Mouse (Mus musculus): ENCODE results near the gene 4921536K21Rik. TPM values are rescaled to one million over a fixed set of nuclear protein-coding genes. Genes with fewer than 3 reads are reported as not detected.
"Not testable (repeated sequence)": the region's sequence is repeated elsewhere in the genome, so short reads cannot be mapped to it uniquely, and the experiment has no call there.

The 4921536K21Rik gene
- polyA plus RNA-seq, 1 experiment from 2014 or later: 0.47 TPM

DNA sequence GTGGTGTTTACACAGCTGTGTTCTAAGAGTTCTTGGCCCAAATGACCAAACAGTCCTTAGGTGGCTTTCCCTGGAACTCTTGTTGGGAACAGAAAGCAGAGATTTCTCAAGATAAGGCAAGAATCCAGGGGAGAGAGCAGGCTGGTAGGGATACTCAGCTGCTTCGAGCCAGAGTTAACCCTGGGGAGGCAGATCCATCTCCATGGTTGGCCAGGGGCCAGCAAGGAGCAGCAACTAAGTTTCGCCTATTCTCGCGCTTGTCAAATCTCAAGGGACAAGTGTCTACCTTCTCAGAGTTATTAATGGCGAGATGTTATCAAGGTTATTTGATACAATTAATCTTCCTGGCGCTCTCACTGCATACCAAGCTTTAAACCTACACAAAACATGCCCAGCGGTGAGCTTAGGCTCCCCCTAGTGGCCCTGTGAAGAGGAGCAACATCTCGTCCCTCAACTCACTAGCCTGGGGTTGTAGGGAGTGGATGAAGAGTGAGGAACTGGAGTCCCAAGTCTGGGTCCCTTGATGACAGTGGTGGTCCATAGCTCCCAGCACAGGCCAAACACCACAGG lies 26.5 kb upstream of the 4921536K21Rik start:
- Histone ChIP-seq H3K27ac (no peak overlapping the region), H3K9me3 (no peaks in the 10 kb centered on the region), H3K4me3 (no peak overlapping the region), H3K4me2 (no peak overlapping the region), H3K36me3 (peaks cover 30% of the 10 kb centered on the region), H3K9ac (no peak overlapping the region), H3K27me3 (no peaks in the 10 kb centered on the region), H3K4me1 (replicated peaks) (no peaks in the 10 kb centered on the region)
- 24% methylated on average over 8 of the region's 8 CpGs for WGBS
- ATAC-seq (ENCODE audit: low FRiP score): no peak

DNA sequence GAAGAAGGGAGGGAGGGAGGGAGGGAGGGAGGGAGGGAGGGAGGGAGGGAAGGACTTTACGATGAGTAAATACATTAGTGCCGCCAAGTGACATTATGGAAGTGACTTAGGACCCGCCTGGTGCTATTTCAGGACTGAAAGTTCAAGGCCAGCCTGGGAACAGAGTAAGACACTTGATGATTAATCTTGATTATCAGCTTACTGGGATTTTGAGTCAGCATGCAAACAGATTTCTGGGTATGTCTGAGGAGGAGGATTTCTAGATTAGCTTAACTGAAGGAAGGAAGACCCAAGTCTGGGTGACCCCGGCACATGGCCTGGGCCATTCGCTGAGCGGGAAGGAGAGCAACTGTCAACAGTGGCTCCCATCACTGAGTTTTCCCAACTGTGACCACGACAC lies 25.6 kb upstream of the 4921536K21Rik start:
- WGBS: 87% methylated on average over 7 of the region's 7 CpGs
- H3K27ac ChIP-seq: no peak overlapping the region
- 0 out of 2 replicates have a peak, but pooled peaks cover 5% of the 10 kb centered on the region for H3K27me3 ChIP-seq
- no peak overlapping the region for H3K4me3 ChIP-seq
- H3K4me2 ChIP-seq: no peak overlapping the region
- no peak for ATAC-seq (ENCODE audit: low FRiP score)
- H3K9me3 ChIP-seq: no peaks in the 10 kb centered on the region
- no peak overlapping the region for H3K9ac ChIP-seq
- H3K4me1 ChIP-seq (replicated peaks): no peaks in the 10 kb centered on the region
- H3K36me3 ChIP-seq: peaks cover 21% of the 10 kb centered on the region

DNA sequence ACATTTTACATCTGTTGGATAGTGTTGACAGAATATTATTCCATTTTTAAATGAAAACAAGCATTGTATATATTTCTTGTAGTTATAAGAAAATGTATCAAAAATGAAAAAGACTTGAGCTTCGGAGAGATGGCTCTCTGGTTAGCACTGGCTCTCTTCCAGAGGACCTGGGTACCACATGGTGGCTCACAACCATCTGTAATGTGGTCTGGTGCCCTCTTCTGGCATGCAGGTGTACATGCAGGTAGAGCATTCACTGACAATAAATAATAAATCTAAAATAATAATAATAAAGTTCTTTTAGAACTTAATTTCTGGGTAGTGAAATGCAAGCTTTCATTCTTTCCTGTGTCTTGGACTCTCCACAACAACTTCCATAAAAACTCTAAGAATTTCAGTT lies 23.8 kb upstream of the 4921536K21Rik start:
- Histone ChIP-seq H3K27ac (no peak overlapping the region), H3K9ac (no peak overlapping the region), H3K27me3 (0 out of 2 replicates have a peak, but pooled peaks cover 5% of the 10 kb centered on the region), H3K36me3 (peaks cover 12% of the 10 kb centered on the region), H3K4me2 (no peak overlapping the region), H3K9me3 (no peaks in the 10 kb centered on the region), H3K4me3 (no peak overlapping the region), H3K4me1 (replicated peaks) (peaks cover 6% of the 10 kb centered on the region)
- WGBS: 59% methylated on average over 1 of the region's 1 CpGs
- ATAC-seq (ENCODE audit: low FRiP score): no peak

DNA sequence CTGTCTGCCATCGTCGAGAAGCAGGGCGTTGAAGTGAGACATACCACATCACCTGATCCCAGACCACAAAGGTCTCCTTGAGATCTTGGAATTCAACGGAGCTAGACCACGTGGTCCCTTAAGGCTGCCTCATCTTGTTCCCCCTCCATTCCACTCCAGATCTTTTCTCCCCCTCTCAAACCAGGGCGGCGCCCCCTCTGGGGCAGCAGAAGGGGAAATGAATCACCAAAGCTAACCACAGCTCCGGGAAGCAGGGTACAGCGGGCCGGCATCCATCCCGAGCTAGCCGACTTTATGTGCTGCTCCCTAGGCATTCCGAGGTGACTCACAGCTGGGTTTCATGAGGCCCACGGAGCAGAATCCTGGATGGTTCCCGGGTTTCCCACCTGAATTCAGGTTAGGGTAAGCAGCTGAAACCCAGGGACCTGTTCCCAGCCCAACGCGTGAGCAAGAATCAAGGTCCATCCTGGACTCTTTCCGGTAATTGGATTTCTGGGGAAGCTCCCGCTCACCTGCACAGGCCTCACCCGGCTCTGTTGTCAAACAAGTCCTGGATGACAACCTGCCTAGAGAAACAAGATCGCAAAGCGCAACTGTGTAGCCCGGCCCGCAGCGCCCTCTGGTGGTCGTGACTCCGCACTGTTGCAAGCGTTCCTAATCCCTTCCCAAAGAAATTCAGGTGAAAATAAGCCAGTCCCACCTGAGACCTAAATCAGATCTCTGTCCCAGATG lies 19.4 kb upstream of the 4921536K21Rik start, which contains the start of gene Slc35e4:
Gene Slc35e4, minus strand, starts transcription at position 556 of the 732 bp plus-strand sequence.
- Histone ChIP-seq H3K9me3 (no peaks in the 10 kb centered on the region), H3K4me3 (peak within 1 kb of the TSS; percentile 62), H3K4me2 (peak within 1 kb of the TSS; percentile 89), H3K27me3 (0 out of 2 replicates have a peak, but pooled peaks cover 5% of the 10 kb centered on the region), H3K36me3 (no peaks in the 10 kb centered on the region), H3K4me1 (replicated peaks) (peaks cover 45% of the 10 kb centered on the region), H3K9ac (peak within 1 kb of the TSS; percentile 81), H3K27ac (peak within 1 kb of the TSS; percentile 77)
- peak; percentile 59 for ATAC-seq (ENCODE audit: low FRiP score)
- WGBS: under 1% methylated on average over 28 of the region's 28 CpGs

DNA sequence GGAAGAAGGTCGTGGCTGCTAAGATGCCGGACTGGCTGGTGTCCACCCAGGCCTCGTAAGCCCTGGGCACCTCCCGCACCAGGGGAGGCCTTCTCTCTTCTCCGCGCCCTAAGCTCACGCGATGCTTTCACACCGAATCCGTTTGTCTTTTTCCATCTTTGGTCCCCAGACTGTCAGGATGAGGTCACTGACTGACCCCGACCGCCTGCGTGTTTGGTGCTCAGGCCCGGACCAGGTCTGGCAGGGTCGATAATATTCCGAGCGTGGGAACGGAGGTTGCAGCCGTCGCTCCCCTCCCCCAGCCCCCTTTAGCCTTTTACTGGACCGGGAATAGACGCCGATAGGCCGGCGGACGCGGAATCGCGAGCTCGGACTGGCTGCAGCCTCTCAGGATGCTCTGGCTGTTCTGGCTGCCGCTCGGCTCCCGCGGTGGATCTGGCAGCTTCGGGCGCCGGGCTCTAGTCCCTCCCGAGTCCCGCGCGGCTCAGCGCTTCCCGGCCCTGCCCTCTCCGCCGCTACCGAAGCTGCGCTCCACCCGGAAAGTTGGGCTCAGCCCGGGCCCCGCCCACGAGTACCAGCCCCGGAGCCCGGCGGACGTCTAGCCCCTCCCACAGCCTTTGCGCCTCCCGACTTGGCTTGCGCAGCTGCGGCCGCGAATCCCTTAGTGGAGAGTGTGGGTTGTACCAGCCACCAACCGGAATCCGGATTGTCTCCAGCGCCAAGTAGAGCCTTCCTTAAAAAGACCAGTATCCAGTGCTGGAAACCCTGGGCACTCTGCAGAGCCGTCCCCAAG lies 18.6 kb upstream of the 4921536K21Rik start:
- Histone ChIP-seq H3K27me3 (0 out of 2 replicates have a peak, but pooled peaks cover 5% of the 10 kb centered on the region), H3K27ac (peak overlapping the region; percentile 77), H3K9me3 (no peaks in the 10 kb centered on the region), H3K4me3 (peak overlapping the region; percentile 62), H3K4me2 (peak overlapping the region; percentile 89), H3K9ac (peak overlapping the region; percentile 81), H3K36me3 (no peaks in the 10 kb centered on the region), H3K4me1 (replicated peaks) (peaks cover 53% of the 10 kb centered on the region)
- WGBS: under 1% methylated on average over 65 of the region's 65 CpGs
- ATAC-seq (ENCODE audit: low FRiP score): peak; percentile 82

DNA sequence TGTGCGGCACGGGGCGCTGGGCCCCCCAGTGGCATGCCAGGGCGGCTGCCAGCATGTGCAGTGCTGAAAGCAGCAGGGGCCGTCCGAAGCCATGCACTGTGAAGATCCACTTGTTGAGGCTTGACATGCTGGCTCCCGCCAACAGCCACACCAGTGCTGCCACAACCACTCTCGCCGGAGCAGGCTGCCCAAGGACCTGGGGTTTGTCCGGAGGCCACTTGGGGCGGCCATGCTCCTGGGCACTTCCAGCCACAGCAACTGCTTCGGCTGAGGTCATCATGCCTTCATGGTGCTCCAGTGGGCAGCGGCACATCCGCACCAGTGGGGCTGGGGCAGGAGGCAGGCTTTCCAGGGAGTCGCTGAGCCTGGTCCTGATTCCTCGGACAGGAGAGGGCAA lies 18.0 kb upstream of the 4921536K21Rik start:
- Histone ChIP-seq H3K36me3 (no peaks in the 10 kb centered on the region; the same call in 1 of the 2 replicates), H3K9me3 (no peaks in the 10 kb centered on the region), H3K4me1 (replicated peaks) (peaks cover 59% of the 10 kb centered on the region), H3K27ac (peak overlapping the region; percentile 77), H3K4me2 (peak overlapping the region; percentile 89), H3K4me3 (peak overlapping the region; percentile 62), H3K9ac (peak overlapping the region; percentile 81), H3K27me3 (0 out of 2 replicates have a peak, but pooled peaks cover 5% of the 10 kb centered on the region)
- WGBS: 2% methylated on average over 16 of the region's 16 CpGs
- ATAC-seq (ENCODE audit: low FRiP score): no peak; the same call in 1 of the 2 replicates

DNA sequence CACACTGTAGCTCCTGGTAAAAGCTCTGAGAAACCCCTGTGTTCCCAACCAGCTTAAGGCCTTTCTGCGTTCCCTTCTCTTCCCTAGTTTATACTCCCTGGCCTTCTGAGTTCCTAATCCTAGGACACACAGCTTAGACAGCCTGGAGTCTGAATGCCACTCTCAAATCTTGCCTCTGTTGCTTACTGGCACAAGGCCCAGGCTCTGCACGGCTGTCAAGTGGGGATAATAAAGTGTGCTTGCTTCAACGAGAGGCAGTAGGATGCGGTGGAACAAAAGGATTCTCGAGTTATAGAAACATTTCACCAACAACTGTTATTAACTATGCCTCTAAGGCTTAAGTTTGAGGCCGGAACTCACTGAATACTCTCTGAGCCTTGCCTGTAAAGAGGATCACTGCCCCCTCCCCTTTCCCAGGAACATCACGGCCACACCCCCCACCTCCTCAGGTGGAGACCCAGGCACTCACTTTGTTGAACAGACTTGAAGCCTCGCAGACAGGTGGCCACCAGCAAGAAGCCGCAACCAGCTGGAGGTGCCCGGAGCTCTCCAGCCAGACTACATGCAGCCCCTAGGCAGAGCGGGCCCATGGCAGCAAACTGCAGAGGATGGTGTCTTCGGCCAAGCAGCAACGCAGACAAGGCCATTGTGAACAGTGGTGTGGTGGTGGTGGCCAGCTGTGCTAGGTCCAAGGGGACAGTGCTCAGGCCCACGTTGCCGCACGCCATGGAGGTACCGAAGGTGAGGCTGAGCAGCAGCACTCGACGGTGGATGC lies 17.4 kb upstream of the 4921536K21Rik start:
- 14% methylated on average over 19 of the region's 19 CpGs for WGBS
- Histone ChIP-seq H3K4me2 (peak overlapping the region; percentile 89), H3K9ac (peak overlapping the region; percentile 81), H3K4me3 (peak overlapping the region; percentile 62), H3K36me3 (peaks cover 5% of the 10 kb centered on the region), H3K9me3 (no peaks in the 10 kb centered on the region), H3K27me3 (0 out of 2 replicates have a peak, but pooled peaks cover 5% of the 10 kb centered on the region), H3K27ac (peak overlapping the region; percentile 77; the same call in 1 of the 2 replicates), H3K4me1 (replicated peaks) (peaks cover 63% of the 10 kb centered on the region)
- ATAC-seq (ENCODE audit: low FRiP score): peak; percentile 28; the same call in 1 of the 2 replicates

DNA sequence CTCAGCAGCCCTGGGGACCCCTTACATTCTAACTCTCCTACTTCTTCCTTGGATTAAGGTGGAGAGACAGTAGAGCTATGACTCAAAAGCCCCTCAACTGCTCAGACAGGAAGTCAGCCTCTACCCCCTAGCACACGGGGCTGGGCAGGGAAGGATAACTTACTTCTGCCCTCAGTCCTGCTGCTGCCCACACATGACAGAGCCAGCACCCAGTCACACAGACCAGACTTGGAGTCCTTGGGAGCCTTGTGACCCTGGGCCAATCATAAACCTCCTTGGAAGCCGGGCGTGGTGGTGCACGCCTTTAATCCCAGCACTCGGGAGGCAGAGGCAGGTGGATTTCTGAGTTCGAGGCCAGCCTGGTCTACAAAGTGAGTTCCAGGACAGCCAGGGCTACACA lies 16.5 kb upstream of the 4921536K21Rik start:
- not testable (repeated sequence) for ATAC-seq (ENCODE audit: low FRiP score); H3K27me3 ChIP-seq; H3K27ac ChIP-seq; H3K9me3 ChIP-seq
- Histone ChIP-seq H3K36me3 (peaks cover 14% of the 10 kb centered on the region), H3K4me2 (peak overlapping the region; percentile 89), H3K4me3 (peak overlapping the region; percentile 62), H3K9ac (peak overlapping the region; percentile 31), H3K4me1 (replicated peaks) (peaks cover 63% of the 10 kb centered on the region)
- WGBS: 89% methylated on average over 6 of the region's 6 CpGs

DNA sequence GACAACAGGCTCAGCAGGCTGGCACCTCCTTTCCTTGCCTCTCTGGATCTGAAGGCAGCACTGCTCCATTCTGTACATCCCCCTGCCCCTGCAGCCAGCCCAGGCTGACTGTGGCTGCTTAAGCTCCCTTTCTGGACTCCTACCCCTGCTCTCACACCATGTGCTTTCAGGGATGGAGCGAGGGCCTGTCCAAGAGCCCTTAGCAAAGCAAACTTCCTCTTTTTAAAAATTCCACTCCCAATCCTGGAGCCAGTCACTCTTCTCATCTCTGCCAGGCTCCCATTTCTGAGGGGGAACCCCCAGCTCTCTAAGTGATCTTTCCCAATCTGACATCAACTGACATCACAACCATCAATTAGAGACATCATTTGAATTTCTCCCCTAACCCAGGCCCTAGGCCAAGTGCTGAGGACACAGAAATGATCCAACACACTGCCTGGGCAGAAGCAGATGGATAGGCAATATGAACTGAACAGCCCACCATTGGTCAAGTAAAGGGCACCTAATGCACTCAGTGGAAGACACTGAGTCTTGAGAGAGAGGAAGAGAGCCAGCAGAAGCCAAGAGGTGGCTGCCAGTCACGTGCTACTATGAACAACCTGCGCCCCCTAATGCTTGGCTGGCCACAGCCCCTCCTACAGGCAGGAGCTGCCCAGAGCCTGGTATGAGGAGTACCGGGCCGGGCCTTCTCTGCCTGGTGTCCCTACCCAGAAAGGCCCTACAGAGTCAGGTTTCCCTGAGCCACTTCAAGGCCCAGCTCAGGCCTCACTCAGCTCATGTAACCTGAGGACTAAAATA lies 15.8 kb upstream of the 4921536K21Rik start:
- WGBS: 67% methylated on average over 5 of the region's 5 CpGs
- no peak for ATAC-seq (ENCODE audit: low FRiP score)
- Histone ChIP-seq H3K27ac (no peak overlapping the region), H3K36me3 (peaks cover 15% of the 10 kb centered on the region), H3K4me1 (replicated peaks) (peaks cover 63% of the 10 kb centered on the region), H3K9ac (peak overlapping the region; percentile 31), H3K4me3 (peak overlapping the region; percentile 62), H3K9me3 (no peaks in the 10 kb centered on the region), H3K27me3 (0 out of 2 replicates have a peak, but pooled peaks cover under 1% of the 10 kb centered on the region), H3K4me2 (peak overlapping the region; percentile 89)

DNA sequence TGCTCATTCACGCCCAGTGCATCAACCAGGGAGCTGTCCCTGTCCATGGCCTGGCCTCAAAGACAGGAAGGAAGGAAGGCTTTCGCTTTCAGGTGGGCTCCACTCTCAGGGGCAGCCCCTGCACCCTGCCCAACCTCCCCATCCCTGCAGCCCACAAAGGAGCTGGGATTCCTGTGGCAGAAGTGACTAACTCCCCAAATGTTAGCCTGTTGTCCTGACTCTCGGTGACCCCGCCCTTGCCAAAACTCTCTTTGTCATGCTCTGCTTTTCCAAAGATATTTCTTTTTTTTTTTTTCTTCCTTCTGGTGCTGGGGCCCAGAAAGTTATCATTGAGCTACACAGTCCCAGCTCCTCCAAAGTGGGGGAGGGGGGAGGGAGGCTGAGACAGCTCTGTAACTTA lies 14.3 kb upstream of the 4921536K21Rik start:
- Histone ChIP-seq H3K27me3 (no peaks in the 10 kb centered on the region), H3K4me2 (no peak overlapping the region), H3K36me3 (peaks cover 26% of the 10 kb centered on the region), H3K4me1 (replicated peaks) (peaks cover 60% of the 10 kb centered on the region), H3K4me3 (no peak overlapping the region), H3K9me3 (no peaks in the 10 kb centered on the region), H3K9ac (no peak overlapping the region), H3K27ac (no peak overlapping the region)
- ATAC-seq (ENCODE audit: low FRiP score): no peak
- 92% methylated on average over 4 of the region's 4 CpGs for WGBS

DNA sequence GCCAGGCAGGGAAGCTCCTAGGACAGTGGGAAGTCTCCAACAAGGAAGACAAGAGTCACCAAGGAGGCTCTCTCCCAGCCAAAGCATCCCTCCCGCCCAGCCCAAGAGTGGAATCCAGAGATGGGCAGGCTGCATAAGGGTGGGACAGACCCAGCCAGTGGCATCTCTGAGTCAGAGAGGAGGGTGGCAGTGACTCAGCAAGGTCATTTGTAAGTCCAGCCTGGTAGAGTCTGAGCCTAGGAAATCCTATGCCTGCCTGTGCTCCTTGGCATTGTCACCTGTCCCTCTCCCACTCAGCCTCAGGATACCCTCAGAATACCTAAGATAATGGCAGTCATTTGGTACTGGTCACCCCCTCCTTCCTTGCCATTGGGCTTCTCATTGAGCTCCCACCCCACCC lies 10.5 kb upstream of the 4921536K21Rik start:
- H3K36me3 ChIP-seq: peaks cover 38% of the 10 kb centered on the region
- ATAC-seq (ENCODE audit: low FRiP score): no peak
- no peak overlapping the region; the same call in 1 of the 2 replicates for H3K27ac ChIP-seq
- no peaks in the 10 kb centered on the region for H3K27me3 ChIP-seq
- no peak overlapping the region for H3K4me2 ChIP-seq
- H3K9me3 ChIP-seq: no peaks in the 10 kb centered on the region
- H3K4me3 ChIP-seq: no peak overlapping the region
- WGBS: 90% methylated on average over 1 of the region's 1 CpGs
- H3K4me1 ChIP-seq (replicated peaks): peaks cover 39% of the 10 kb centered on the region
- H3K9ac ChIP-seq: no peak overlapping the region
